Mouse (Mus musculus) embryonic facial prominence, embryonic 10.5 days (tissue): ENCODE measurements around the gene Gm10338. TPM values are rescaled to one million over a fixed set of nuclear protein-coding genes. Genes with fewer than 3 reads are reported as not detected.
"Not testable (repeated sequence)": the region's sequence is repeated elsewhere in the genome, so short reads cannot be mapped to it uniquely, and the experiment has no call there.

Experiments
- DNase-seq: peaks from one replicate; pipeline ENCODE4 v3.0.0-alpha.2; 2017; ENCODE audit warnings: low spot score
- H3K27ac ChIP-seq: fragments of 300-500 bp; sonication (generic); replicated peaks from 2 replicates; pipeline ENCODE4 v1.5.1; 2016; ENCODE audit warnings: mild to moderate bottlenecking
- H3K27me3 ChIP-seq: fragments of 300-500 bp; sonication (generic); replicated peaks from 2 replicates; pipeline ENCODE4 v1.6.1; 2016; ENCODE audit warnings: low read depth, mild to moderate bottlenecking; ENCODE audit not compliant: poor library complexity, severe bottlenecking
- H3K36me3 ChIP-seq: fragments of 300-500 bp; sonication (generic); replicated peaks from 2 replicates; pipeline ENCODE4 v1.6.1; 2016; ENCODE audit warnings: mild to moderate bottlenecking, moderate library complexity
- H3K4me1 ChIP-seq: fragments of 300-500 bp; sonication (generic); 2 replicates; pipeline ENCODE4 v1.6.1; 2016
- H3K4me3 ChIP-seq: fragments of 300-500 bp; sonication (generic); 2 replicates; pipeline ENCODE4 v1.5.1; 2016; ENCODE audit warnings: mild to moderate bottlenecking, moderate library complexity
- H3K9me3 ChIP-seq: fragments of 300-500 bp; sonication (generic); 2 replicates; pipeline ENCODE4 v1.6.1; 2016; ENCODE audit warnings: mild to moderate bottlenecking
- WGBS: fragments of 180-500 bp; shearing (Covaris S2); methylation state at CpG from one replicate; pipeline ENCODE4 v1.1.7; 2016; 5-methylcytosine and 5-hydroxymethylcytosine counted together
- polyA plus RNA-seq: library from polyadenylated mRNA; unstranded; fragments of >200 nt; fragmentation: Nextera tagmentation; extraction: Ambion mirVana; gene quantifications from 2 replicates; pipeline ENCODE4 v1.2.1, GENCODE M21; 2016

Gm10338 gene
- polyA plus RNA-seq = not detected in 2 replicates

DNA sequence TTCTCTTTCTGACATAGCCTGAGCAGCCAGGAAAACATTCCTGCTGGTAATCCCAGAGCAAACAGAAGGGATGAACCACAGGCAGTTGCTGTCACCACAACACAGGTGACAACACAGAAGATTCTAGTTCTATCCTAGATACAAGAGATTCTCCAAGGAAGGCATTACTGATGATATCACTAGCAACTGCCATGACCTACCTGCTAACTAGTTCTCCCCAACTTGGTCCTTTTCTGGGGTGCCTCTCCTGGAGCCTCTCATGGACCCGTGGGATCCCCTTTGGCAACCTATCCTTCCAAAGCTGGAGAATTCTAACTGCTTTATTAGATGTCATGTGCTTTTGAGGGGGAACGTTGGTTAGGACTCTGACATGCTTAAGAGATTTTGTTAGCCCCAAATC is at the start of gene Gm10338:
TSS of gene Gm10338 (minus strand) at position 101 of the 400 bp plus-strand sequence.
- not testable (repeated sequence) for H3K27me3 ChIP-seq

DNA sequence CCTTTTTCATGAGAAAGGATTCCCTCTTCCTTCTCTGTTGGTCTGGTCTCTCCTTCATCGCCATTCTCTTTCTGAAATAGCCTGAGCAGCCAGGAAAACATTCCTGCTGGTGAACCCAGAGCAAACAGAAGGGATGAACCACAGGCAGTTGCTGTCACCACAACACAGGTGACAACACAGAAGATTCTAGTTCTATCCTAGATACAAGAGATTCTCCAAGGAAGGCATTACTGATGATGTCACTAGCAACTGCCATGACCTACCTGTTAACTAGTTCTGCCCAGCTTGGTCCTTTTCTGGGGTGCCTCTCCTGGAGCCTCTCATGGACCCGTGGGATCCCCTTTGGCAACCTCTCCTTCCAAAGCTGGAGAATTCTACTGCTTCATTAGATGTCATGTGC is 48.5 kb upstream of the Gm10338 start, which contains the start of gene Gm10128:
TSS of gene Gm10128 (minus strand) at position 101 of the 400 bp plus-strand sequence.
- not testable (repeated sequence) for H3K27me3 ChIP-seq, H3K4me3 ChIP-seq, H3K4me1 ChIP-seq, H3K27ac ChIP-seq, H3K36me3 ChIP-seq, DNase-seq, H3K9me3 ChIP-seq
- WGBS = no CpG with 5 or more reads among the region's 2 CpGs

More for the DNA sequence above, at the start of gene Gm10338:
- not testable (repeated sequence) for H3K27ac ChIP-seq, H3K9me3 ChIP-seq, H3K4me1 ChIP-seq, DNase-seq, H3K36me3 ChIP-seq, H3K4me3 ChIP-seq
- WGBS = no CpG with 5 or more reads among the region's 2 CpGs

DNA sequence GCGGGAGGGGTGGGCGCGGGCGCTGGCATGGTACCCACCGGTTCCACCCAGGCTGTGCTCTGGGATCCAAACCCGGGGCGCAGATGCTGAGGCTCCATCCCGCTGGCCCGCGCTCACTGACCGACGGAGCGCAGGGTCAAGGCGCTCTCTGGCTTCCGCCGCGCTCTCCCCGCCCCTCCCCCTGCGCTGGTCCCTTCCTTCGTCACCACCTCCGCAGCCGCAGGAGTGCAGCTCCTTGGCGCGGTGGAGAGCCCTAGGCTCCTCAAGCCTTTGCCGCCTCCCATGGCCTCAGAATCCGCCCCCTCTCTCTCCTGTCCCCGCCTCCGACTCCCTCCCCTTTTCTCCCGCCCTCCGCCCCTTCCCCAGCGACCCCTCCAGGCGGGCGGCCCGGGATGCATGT is 27.0 kb downstream of the Gm10338 start, which contains the start of gene Gm3558:
TSS of gene Gm3558 (minus strand) at position 185 of the 400 bp plus-strand sequence.
- 3% methylated on average over 5 of the region's 34 CpGs for WGBS
- H3K4me1 ChIP-seq, H3K27ac ChIP-seq, DNase-seq, H3K36me3 ChIP-seq, H3K27me3 ChIP-seq, H3K9me3 ChIP-seq: not testable (repeated sequence)
- peak within 1 kb of the TSS; percentile 59 for H3K4me3 ChIP-seq

- DNase-seq = peak; percentile 20
- WGBS = under 1% methylated on average over 23 of the region's 27 CpGs
- H3K27ac ChIP-seq = not testable (repeated sequence)
Observed at GRCm38 (mm10) chr14:7567890-7568289, 27.5 kb downstream of the Gm10338 start.

DNA sequence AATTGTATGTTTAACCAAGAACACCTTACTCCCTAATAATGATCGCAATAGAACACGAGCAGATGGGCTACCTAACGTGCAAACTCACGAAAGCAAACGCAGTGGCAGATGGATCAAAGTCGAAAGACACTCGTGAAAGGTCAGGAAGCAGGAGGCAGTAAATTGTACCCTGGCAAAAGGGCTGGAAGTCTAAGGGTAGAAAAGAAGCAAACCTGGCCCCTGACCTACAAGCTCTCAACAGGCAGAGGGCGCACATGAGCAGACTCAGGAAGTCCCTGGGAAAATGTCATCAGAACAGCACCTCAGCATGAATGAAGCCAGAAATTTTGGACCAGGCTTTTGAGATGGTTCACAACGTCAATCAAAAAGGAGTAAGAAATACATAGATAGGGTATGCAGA is 28.1 kb downstream of the Gm10338 start:
- 9% methylated on average over 8 of the region's 9 CpGs for WGBS
- H3K27me3 ChIP-seq, H3K36me3 ChIP-seq, H3K4me3 ChIP-seq, DNase-seq, H3K9me3 ChIP-seq, H3K4me1 ChIP-seq, H3K27ac ChIP-seq: not testable (repeated sequence)

More at GRCm38 (mm10) chr14:7567890-7568289, 27.5 kb downstream of the Gm10338 start:
- H3K27me3 ChIP-seq, H3K4me1 ChIP-seq, H3K36me3 ChIP-seq, H3K9me3 ChIP-seq: not testable (repeated sequence)
- H3K4me3 ChIP-seq = peak overlapping the region; percentile 59

Other genes with a start within 250 kb of the Gm10338 start
- gene Gm8374, start 230.5 kb downstream of the Gm10338 start, polyA plus RNA-seq = not detected in 2 replicates
- gene Gm3755, start 144.7 kb downstream of the Gm10338 start, polyA plus RNA-seq = not detected in 2 replicates
- 1.6 and 2.2 TPM in 2 replicates for gene Gm3752, start 111.8 kb downstream of the Gm10338 start, polyA plus RNA-seq
- gene Gm3558, start 27.0 kb downstream of the Gm10338 start, polyA plus RNA-seq = 0.47 and 0.99 TPM in 2 replicates
- not detected in 2 replicates for gene Gm10128, start 48.4 kb upstream of the Gm10338 start, polyA plus RNA-seq
- not detected in 2 replicates for gene Gm26661, start 196.0 kb upstream of the Gm10338 start, polyA plus RNA-seq
- 20.4 and 22.5 TPM in 2 replicates for gene Flnb, start 222.4 kb upstream of the Gm10338 start, polyA plus RNA-seq